Mouse (Mus musculus): ENCODE results near the gene Gm3542. TPM values are rescaled to one million over a fixed set of nuclear protein-coding genes. Genes with fewer than 3 reads are reported as not detected.
"Not testable (repeated sequence)": the region's sequence is repeated elsewhere in the genome, so short reads cannot be mapped to it uniquely, and the experiment has no call there.

Gene Gm3542
- not detected in 2 replicates for polyA plus RNA-seq (2015; fragmentation: Nextera tagmentation; extraction: Ambion mirVana)

DNA sequence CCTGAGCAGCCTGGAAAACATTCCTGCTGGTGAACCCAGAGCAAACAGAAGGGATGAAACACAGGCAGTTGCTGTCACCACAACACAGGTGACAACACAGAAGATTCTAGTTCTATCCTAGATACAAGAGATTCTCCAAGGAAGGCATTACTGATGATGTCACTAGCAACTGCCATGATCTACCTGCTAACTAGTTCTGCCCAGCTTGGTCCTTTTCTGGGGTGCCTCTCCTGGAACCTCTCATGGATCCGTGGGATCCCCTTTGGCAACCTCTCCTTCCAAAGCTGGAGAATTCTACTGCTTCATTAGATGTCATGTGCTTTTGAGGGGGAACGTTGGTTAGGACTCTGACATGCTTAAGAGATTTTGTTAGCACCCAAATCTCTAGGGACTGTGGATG lies at the start of gene Gm3542:
Gm3542 (minus strand) TSS at position 101 of the 400 bp plus-strand sequence.
- ATAC-seq; H3K9me3 ChIP-seq (replicated peaks; ENCODE audit: control insufficient read depth, low read length, poor library complexity, severe bottlenecking); H3K36me3 ChIP-seq (ENCODE audit: control insufficient read depth, insufficient read depth, low read length); H3K27ac ChIP-seq (ENCODE audit: low read length); H3K27me3 ChIP-seq (ENCODE audit: control insufficient read depth, insufficient read depth, low read depth, low read length); H3K9ac ChIP-seq (ENCODE audit: low read depth, low read length); H3K4me2 ChIP-seq (ENCODE audit: low read length); H3K4me1 ChIP-seq (ENCODE audit: control insufficient read depth, insufficient read depth, low read length); H3K4me3 ChIP-seq (ENCODE audit: low read depth, low read length): not testable (repeated sequence)
- no CpG with 5 or more reads among the region's 2 CpGs for WGBS

Other genes starting within 250 kb of the Gm3542 start
- not detected in 2 replicates for gene Gm8279, start 203.4 kb downstream of the Gm3542 start, polyA plus RNA-seq (2015; fragmentation: Nextera tagmentation; extraction: Ambion mirVana)
- not detected in 2 replicates for gene Gm3317, start 170.4 kb downstream of the Gm3542 start, polyA plus RNA-seq (2015; fragmentation: Nextera tagmentation; extraction: Ambion mirVana)
- not detected in 2 replicates for gene Gm8271, start 149.1 kb downstream of the Gm3542 start, polyA plus RNA-seq (2015; fragmentation: Nextera tagmentation; extraction: Ambion mirVana)
- gene Gm3526, start 74.3 kb downstream of the Gm3542 start, polyA plus RNA-seq (2015; fragmentation: Nextera tagmentation; extraction: Ambion mirVana): 0.35 TPM in 1 of 2 replicates, not detected in the other
- 1.7 and 3.5 TPM in 2 replicates for gene Gm3500, start 54.1 kb upstream of the Gm3542 start, polyA plus RNA-seq (2015; fragmentation: Nextera tagmentation; extraction: Ambion mirVana)
- gene Gm3194, start 120.5 kb upstream of the Gm3542 start, polyA plus RNA-seq (2015; fragmentation: Nextera tagmentation; extraction: Ambion mirVana): 3.6 and 4.2 TPM in 2 replicates
- gene Gm8246, start 142.9 kb upstream of the Gm3542 start, polyA plus RNA-seq (2015; fragmentation: Nextera tagmentation; extraction: Ambion mirVana): not detected in 2 replicates
- 0.19 TPM in 1 of 2 replicates, not detected in the other for gene Gm3187, start 149.3 kb upstream of the Gm3542 start, polyA plus RNA-seq (2015; fragmentation: Nextera tagmentation; extraction: Ambion mirVana)
- 16.3 and 20.0 TPM in 2 replicates for gene Gm3488, start 166.7 kb upstream of the Gm3542 start, polyA plus RNA-seq (2015; fragmentation: Nextera tagmentation; extraction: Ambion mirVana)
- gene Gm3532, start 203.6 kb upstream of the Gm3542 start, polyA plus RNA-seq (2015; fragmentation: Nextera tagmentation; extraction: Ambion mirVana): not detected in 2 replicates

Data from midbrain, embryonic 16.5 days (tissue).